Mouse (Mus musculus): ENCODE measurements around the gene Fmnl2. TPM values are rescaled to one million over a fixed set of nuclear protein-coding genes. Genes with fewer than 3 reads are reported as not detected.

Gene Fmnl2
- 10.1 and 19.5 TPM in 2 replicates for polyA plus RNA-seq (2014; fragmentation: Nextera tagmentation; extraction: Ambion mirVana)

DNA sequence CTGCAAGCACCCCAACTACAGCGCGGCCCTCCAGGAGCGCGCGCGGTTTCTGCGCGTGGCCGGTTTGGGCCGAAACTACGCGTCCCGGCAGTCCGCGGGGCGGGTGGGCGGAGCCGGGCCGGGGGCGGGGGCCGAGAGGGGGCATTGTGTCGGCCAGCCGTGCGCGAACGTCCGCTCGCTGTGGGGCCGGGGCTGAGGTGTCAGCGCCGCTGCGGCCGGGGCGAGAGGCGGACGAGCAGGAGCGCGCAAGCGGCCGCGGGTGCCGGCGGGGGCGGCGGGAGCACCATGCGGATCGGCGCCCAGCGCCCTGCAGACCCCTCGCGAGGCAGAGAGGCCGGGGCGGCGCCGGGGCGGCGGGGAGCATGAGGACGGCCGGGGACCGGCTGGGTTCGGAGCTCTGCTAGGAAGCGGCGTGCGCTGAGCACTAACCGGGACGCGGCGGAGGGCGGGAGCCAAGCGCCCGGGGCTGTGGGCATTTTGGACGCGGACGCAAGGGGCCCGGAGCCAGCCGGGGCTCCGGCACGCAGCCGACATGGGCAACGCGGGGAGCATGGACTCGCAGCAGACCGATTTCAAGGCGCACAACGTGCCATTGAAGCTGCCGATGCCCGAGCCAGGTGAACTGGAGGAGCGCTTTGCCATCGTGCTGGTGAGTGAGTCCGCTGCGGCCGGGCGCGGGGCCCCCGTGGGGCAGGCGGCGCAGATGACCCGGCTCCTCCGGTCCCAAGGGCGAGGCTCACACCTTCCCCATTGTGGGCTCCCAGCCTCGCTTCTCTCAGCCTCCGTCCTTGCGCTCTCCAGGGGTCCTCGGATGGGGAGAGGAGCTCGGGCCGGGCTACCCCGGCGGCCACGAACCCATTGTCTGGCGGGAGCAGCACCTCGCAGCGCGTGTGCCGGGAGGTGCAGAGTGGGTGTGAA is at the start of gene Fmnl2:
Fmnl2 (plus strand) TSS at position 250 of the 918 bp plus-strand sequence.
- H3K27ac ChIP-seq (ENCODE audit: low read depth, low read length), result peak within 1 kb of the TSS; percentile 90
- peak within 1 kb of the TSS; percentile 98 for H3K4me3 ChIP-seq (ENCODE audit: low read depth, low read length)
- H3K27me3 ChIP-seq (ENCODE audit: control insufficient read depth, insufficient read depth, low read length), result no peaks in the 10 kb centered on the region
- DNase-seq (ENCODE audit: low spot score), result peak; percentile 88
- H3K4me1 ChIP-seq (replicated peaks; ENCODE audit: control insufficient read depth, insufficient read depth, low read length), result 0 out of 2 replicates have a peak, but pooled peaks cover 2% of the 10 kb centered on the region
- WGBS, result under 1% methylated on average over 85 of the region's 114 CpGs
- no peaks in the 10 kb centered on the region for H3K36me3 ChIP-seq (ENCODE audit: control insufficient read depth, insufficient read depth, low read length)
- H3K9ac ChIP-seq (ENCODE audit: low read depth, low read length), result peak within 1 kb of the TSS; percentile 95
- H3K4me2 ChIP-seq (replicated peaks; ENCODE audit: low read depth, low read length), result peak within 1 kb of the TSS; percentile 80
- H3K9me3 ChIP-seq (ENCODE audit: control insufficient read depth, low read length), result no peaks in the 10 kb centered on the region
- ATAC-seq (ENCODE audit: low FRiP score), result peak; percentile 93

DNA sequence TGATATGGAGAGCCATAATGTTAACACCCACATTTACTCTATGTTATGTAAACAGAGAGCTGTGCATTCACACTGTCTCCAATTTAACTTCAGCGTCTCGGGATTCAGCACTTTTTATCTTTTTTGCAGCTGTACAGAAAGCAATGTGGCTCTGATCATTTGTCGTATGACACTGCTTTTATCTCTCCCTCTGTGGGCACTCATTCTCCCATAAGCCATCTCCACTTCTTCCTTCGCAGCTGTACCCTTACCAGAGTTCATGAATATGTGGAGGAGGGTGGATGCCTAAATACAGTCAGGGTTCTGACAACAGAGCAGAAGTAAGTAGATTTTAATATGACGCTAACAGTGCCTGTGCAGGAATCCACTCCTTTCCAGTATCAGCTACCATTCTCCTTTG is 47.7 kb upstream of the Fmnl2 start:
- H3K27me3 ChIP-seq (ENCODE audit: control insufficient read depth, insufficient read depth, low read length), result no peaks in the 10 kb centered on the region
- H3K36me3 ChIP-seq (ENCODE audit: control insufficient read depth, insufficient read depth, low read length), result no peaks in the 10 kb centered on the region
- no peak overlapping the region for H3K27ac ChIP-seq (ENCODE audit: low read depth, low read length)
- ATAC-seq (ENCODE audit: low FRiP score), result no peak
- no peak for DNase-seq (ENCODE audit: low spot score)
- H3K9me3 ChIP-seq (ENCODE audit: control insufficient read depth, low read length), result no peaks in the 10 kb centered on the region
- no peak overlapping the region for H3K4me2 ChIP-seq (replicated peaks; ENCODE audit: low read depth, low read length)
- no peaks in the 10 kb centered on the region for H3K4me1 ChIP-seq (replicated peaks; ENCODE audit: control insufficient read depth, insufficient read depth, low read length)
- no peak overlapping the region for H3K9ac ChIP-seq (ENCODE audit: low read depth, low read length)
- 90% methylated on average over 5 of the region's 5 CpGs for WGBS
- H3K4me3 ChIP-seq (ENCODE audit: low read depth, low read length), result no peak overlapping the region

DNA sequence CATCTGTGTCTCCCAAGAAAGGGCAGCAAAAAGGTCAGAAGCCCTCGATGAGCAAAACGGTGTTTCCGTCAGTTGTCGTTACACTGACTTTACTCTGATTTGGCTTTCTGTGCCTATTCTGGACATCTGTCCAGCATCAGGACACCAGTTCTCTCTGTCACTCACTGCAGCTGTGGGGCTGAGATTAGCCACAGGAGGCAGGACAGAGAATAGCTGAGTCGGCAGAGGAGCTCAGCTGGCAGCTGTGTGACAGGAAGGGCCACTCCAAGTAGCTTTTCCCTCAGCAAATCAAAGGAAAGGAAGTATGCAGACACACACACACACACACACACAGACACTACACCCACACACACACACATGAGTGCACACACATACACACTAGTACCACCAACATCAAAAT is 46.0 kb upstream of the Fmnl2 start:
- H3K36me3 ChIP-seq (ENCODE audit: control insufficient read depth, insufficient read depth, low read length), result no peaks in the 10 kb centered on the region
- no peaks in the 10 kb centered on the region for H3K4me1 ChIP-seq (replicated peaks; ENCODE audit: control insufficient read depth, insufficient read depth, low read length)
- H3K4me2 ChIP-seq (replicated peaks; ENCODE audit: low read depth, low read length), result no peak overlapping the region
- H3K27me3 ChIP-seq (ENCODE audit: control insufficient read depth, insufficient read depth, low read length), result no peaks in the 10 kb centered on the region
- no peaks in the 10 kb centered on the region for H3K9me3 ChIP-seq (ENCODE audit: control insufficient read depth, low read length)
- WGBS, result 38% methylated on average over 5 of the region's 5 CpGs
- no peak overlapping the region for H3K9ac ChIP-seq (ENCODE audit: low read depth, low read length)
- ATAC-seq (ENCODE audit: low FRiP score), result no peak
- peak; percentile 13 for DNase-seq (ENCODE audit: low spot score)
- no peak overlapping the region for H3K4me3 ChIP-seq (ENCODE audit: low read depth, low read length)
- no peak overlapping the region for H3K27ac ChIP-seq (ENCODE audit: low read depth, low read length)

DNA sequence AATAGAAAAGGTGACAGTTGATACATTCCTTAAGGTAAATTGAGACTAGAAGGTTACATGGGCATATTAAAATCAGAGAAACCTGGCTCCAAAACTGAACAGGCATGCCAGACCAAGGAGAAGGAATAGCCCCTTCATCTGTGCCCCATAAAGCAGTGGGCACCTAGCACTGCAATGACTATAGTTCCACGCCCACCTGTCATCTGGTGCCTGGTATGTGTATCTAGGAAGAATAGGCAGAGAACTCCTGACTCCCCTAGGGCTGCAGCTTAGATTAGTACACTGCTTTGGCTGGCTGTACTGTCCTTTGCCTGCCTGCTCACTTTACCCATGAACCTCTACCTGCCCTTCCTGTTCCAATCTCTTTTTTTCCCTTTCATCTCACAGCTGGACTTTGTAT is 40.3 kb upstream of the Fmnl2 start:
- H3K27ac ChIP-seq (ENCODE audit: low read depth, low read length), result no peak overlapping the region
- DNase-seq (ENCODE audit: low spot score) (no peak), ATAC-seq (ENCODE audit: low FRiP score) (no peak)
- H3K36me3 ChIP-seq (ENCODE audit: control insufficient read depth, insufficient read depth, low read length), result no peaks in the 10 kb centered on the region
- H3K4me3 ChIP-seq (ENCODE audit: low read depth, low read length), result no peak overlapping the region
- H3K9me3 ChIP-seq (ENCODE audit: control insufficient read depth, low read length), result no peaks in the 10 kb centered on the region
- no peaks in the 10 kb centered on the region for H3K27me3 ChIP-seq (ENCODE audit: control insufficient read depth, insufficient read depth, low read length)
- no peak overlapping the region for H3K9ac ChIP-seq (ENCODE audit: low read depth, low read length)
- no peak overlapping the region for H3K4me2 ChIP-seq (replicated peaks; ENCODE audit: low read depth, low read length)
- H3K4me1 ChIP-seq (replicated peaks; ENCODE audit: control insufficient read depth, insufficient read depth, low read length), result no peaks in the 10 kb centered on the region
- WGBS, result 89% methylated on average over 1 of the region's 1 CpGs

DNA sequence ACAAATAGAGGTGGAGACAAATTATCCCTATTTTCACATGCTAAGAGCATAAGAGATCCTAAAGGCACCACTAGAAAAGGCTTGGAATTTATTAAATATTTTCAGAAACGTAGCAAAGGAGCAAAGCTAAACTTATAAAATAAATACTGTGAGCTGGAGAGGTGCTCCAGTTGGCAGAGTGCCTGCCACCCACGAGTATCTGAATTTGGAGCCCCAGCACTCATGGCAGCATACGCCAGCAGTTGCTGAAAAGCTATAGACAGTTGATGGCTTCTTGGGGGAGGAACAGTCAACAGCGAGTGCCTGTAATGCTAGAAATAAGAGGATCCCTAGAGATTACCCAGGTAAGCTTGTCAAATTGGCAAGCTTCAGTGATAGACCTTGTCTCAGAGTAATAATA is 38.7 kb upstream of the Fmnl2 start:
- ATAC-seq (ENCODE audit: low FRiP score) (no peak), DNase-seq (ENCODE audit: low spot score) (no peak)
- Histone ChIP-seq H3K9ac (ENCODE audit: low read depth, low read length) (no peak overlapping the region), H3K4me2 (replicated peaks; ENCODE audit: low read depth, low read length) (no peak overlapping the region), H3K9me3 (ENCODE audit: control insufficient read depth, low read length) (no peaks in the 10 kb centered on the region), H3K27ac (ENCODE audit: low read depth, low read length) (no peak overlapping the region), H3K4me3 (ENCODE audit: low read depth, low read length) (no peak overlapping the region), H3K27me3 (ENCODE audit: control insufficient read depth, insufficient read depth, low read length) (no peaks in the 10 kb centered on the region), H3K36me3 (ENCODE audit: control insufficient read depth, insufficient read depth, low read length) (no peaks in the 10 kb centered on the region), H3K4me1 (replicated peaks; ENCODE audit: control insufficient read depth, insufficient read depth, low read length) (no peaks in the 10 kb centered on the region)
- WGBS, result 82% methylated on average over 4 of the region's 4 CpGs

DNA sequence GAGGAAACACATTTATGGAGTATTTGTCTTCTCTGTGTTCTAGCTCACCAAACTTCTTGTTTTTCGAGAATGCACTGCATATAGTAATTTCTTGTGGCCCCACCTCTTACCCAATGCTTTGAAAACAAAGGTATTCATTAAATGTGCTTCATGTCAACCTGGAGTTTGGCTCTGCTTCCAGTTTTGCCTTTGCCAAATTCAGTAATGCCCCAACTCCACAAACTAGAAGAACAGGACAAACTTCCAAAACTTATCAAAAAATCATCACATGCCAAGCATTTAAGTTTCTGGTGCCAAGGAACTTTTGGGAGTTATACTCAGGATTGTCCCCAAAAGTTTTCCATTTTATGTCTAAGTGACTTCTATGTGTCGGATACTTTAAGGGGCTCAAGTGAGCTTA is 35.4 kb upstream of the Fmnl2 start:
- Histone ChIP-seq H3K36me3 (ENCODE audit: control insufficient read depth, insufficient read depth, low read length) (no peaks in the 10 kb centered on the region), H3K9me3 (ENCODE audit: control insufficient read depth, low read length) (no peaks in the 10 kb centered on the region), H3K4me1 (replicated peaks; ENCODE audit: control insufficient read depth, insufficient read depth, low read length) (no peaks in the 10 kb centered on the region), H3K27me3 (ENCODE audit: control insufficient read depth, insufficient read depth, low read length) (no peaks in the 10 kb centered on the region), H3K9ac (ENCODE audit: low read depth, low read length) (no peak overlapping the region), H3K4me2 (replicated peaks; ENCODE audit: low read depth, low read length) (no peak overlapping the region), H3K27ac (ENCODE audit: low read depth, low read length) (no peak overlapping the region), H3K4me3 (ENCODE audit: low read depth, low read length) (no peak overlapping the region)
- ATAC-seq (ENCODE audit: low FRiP score), result no peak
- no peak for DNase-seq (ENCODE audit: low spot score)
- 91% methylated on average over 2 of the region's 2 CpGs for WGBS

DNA sequence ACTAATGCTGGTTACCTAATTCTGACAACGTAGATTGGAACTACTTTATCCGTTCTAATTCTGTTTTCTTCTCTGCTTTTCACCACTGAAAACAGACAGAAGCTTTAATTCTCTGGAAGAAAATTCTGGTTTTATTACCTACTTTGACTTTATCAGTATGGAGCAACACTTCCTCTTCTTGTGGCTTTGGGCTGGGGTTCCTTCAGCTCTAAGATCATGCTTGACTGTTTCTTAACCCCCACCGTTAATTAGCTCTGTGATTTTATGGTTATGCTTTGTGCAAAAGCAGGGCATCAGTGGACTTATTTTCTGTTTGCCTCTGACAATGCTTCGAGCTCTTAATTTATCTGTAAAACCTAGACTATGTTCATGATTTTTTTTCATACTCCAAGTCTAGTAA is 29.6 kb upstream of the Fmnl2 start:
- no peak for DNase-seq (ENCODE audit: low spot score)
- Histone ChIP-seq H3K36me3 (ENCODE audit: control insufficient read depth, insufficient read depth, low read length) (no peaks in the 10 kb centered on the region), H3K4me2 (replicated peaks; ENCODE audit: low read depth, low read length) (no peak overlapping the region), H3K9ac (ENCODE audit: low read depth, low read length) (no peak overlapping the region), H3K27ac (ENCODE audit: low read depth, low read length) (no peak overlapping the region), H3K9me3 (ENCODE audit: control insufficient read depth, low read length) (no peaks in the 10 kb centered on the region), H3K4me3 (ENCODE audit: low read depth, low read length) (no peak overlapping the region), H3K27me3 (ENCODE audit: control insufficient read depth, insufficient read depth, low read length) (no peaks in the 10 kb centered on the region), H3K4me1 (replicated peaks; ENCODE audit: control insufficient read depth, insufficient read depth, low read length) (no peaks in the 10 kb centered on the region)
- WGBS, result 93% methylated on average over 4 of the region's 4 CpGs
- no peak for ATAC-seq (ENCODE audit: low FRiP score)

DNA sequence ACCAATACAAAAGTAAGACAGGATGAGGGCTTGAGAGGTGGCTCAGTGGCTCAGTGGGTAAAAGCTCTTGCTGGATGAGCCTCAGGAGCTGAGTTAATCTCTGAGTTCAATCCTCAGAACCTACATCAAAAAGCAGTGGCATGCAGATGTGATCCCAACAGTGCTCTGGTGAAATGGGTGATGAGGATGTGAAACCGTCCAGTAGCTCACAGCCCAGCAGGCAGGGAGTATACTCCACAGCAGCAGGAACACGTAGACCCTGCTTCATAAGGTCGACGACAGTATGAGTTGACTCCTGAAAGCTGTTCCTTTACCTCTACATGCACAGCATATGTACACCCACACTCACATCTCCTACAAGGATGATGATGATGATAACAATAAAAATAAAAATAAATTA is 27.1 kb upstream of the Fmnl2 start:
- no peak overlapping the region for H3K4me2 ChIP-seq (replicated peaks; ENCODE audit: low read depth, low read length)
- 88% methylated on average over 4 of the region's 4 CpGs for WGBS
- H3K4me1 ChIP-seq (replicated peaks; ENCODE audit: control insufficient read depth, insufficient read depth, low read length), result no peaks in the 10 kb centered on the region
- no peak overlapping the region for H3K27ac ChIP-seq (ENCODE audit: low read depth, low read length)
- H3K36me3 ChIP-seq (ENCODE audit: control insufficient read depth, insufficient read depth, low read length), result no peaks in the 10 kb centered on the region
- DNase-seq (ENCODE audit: low spot score) (no peak), ATAC-seq (ENCODE audit: low FRiP score) (no peak)
- H3K4me3 ChIP-seq (ENCODE audit: low read depth, low read length), result no peak overlapping the region
- H3K27me3 ChIP-seq (ENCODE audit: control insufficient read depth, insufficient read depth, low read length), result no peaks in the 10 kb centered on the region
- H3K9ac ChIP-seq (ENCODE audit: low read depth, low read length), result no peak overlapping the region
- H3K9me3 ChIP-seq (ENCODE audit: control insufficient read depth, low read length), result no peaks in the 10 kb centered on the region

DNA sequence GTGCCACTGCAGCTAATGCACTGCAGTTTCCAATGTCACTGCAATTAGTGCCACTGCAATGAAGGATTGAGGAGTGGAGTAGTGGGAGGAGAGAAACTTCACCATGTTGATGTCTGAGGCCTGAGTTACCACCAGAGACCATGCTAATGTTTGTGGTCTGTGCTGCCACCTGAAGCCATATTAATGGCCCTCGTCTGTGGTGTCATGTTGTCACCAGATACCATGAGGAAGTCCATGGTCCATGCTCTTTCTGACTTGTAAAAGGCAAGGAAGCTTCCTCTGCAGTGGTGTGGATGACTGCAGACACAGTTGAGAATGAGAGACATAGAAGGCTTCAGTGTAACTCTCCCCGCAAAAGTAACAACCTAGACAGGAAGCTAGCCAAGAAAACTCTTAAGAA is 26.1 kb upstream of the Fmnl2 start:
- no peak for DNase-seq (ENCODE audit: low spot score)
- H3K4me3 ChIP-seq (ENCODE audit: low read depth, low read length), result no peak overlapping the region
- no peaks in the 10 kb centered on the region for H3K9me3 ChIP-seq (ENCODE audit: control insufficient read depth, low read length)
- no peak for ATAC-seq (ENCODE audit: low FRiP score)
- no peaks in the 10 kb centered on the region for H3K36me3 ChIP-seq (ENCODE audit: control insufficient read depth, insufficient read depth, low read length)
- no peak overlapping the region for H3K9ac ChIP-seq (ENCODE audit: low read depth, low read length)
- no peaks in the 10 kb centered on the region for H3K27me3 ChIP-seq (ENCODE audit: control insufficient read depth, insufficient read depth, low read length)
- H3K27ac ChIP-seq (ENCODE audit: low read depth, low read length), result no peak overlapping the region
- no peak overlapping the region for H3K4me2 ChIP-seq (replicated peaks; ENCODE audit: low read depth, low read length)
- H3K4me1 ChIP-seq (replicated peaks; ENCODE audit: control insufficient read depth, insufficient read depth, low read length), result no peaks in the 10 kb centered on the region
- WGBS, result 84% methylated on average over 2 of the region's 2 CpGs

Data from hindbrain, embryonic 11.5 days (tissue).